Mouse (Mus musculus): ENCODE data around the gene Stradb.

Stradb gene

DNA sequence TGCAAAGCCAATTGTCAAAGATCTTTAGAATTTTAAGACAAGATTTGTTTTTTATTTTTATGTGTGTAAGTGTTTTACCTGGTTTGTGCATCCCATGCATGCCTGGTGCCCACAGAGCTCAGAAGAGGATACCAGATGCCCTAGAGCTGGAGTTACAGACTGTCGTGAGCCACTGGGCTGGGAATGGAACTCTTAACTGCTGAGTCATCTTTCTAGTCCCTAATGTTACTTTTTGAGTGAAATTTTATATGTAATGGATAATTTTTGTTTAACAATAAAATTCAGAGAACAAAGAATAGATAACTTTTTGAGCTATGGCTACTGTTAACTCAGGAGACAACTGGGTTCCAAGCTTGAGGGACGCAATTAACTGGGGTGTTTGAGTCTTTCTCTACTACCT, 13.6 kb upstream of the Stradb start:
- no peak for DNase-seq (ENCODE audit: low read depth, low spot score)

DNA sequence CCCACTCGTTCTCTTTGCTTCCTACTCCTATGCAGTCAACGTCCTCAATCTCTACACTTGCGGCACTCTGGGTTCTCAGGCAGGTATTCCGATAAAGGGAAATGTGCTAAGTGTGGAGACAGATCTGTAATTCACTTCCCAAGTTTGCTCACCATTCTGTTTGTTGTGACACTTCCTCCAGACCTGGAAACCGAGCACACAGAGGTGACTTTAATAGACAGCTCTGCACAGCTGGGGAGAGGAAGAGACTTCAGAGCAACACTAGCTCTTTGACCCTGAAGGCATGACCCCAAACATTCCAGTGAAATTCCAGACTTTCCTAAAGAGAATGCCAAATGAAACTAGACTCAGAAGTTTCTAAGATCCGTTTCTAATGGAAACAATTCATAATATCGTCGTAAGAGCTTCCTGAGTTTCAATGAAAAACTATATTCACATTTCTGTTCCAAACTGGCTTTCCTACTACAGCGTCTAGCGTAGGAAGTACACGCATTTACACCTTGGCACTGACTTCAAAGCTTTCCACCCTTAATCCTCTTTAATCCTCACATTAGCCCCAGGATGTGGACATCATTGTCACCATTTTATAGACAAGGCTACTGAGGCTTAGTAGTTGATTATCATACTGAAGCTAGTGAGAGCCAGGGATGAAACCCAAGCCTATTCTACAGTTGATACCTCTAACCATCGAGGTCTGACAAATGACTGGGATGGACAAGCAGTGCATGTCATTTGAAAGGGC, 12.0 kb upstream of the Stradb start:
- no peak for DNase-seq (ENCODE audit: low read depth, low spot score)

DNA sequence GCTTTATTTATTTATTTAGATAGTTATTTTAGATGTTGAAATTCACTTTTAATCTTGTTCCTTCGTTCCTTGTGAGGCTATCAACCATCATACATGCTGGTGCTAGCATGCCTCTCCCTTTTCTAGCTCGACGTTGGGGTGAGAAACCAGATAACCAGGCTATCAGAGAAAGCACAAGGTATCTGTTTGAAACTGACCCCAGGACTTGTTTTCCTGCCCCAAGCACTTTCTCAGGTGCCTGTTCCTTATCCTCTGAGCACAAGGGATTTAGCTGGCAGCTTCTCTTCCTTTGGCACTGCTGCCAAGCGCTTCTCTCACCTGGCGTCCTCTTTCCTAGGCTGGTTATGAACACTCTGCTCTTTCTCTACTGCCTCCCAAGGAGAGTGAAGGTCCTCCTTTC, 10.9 kb upstream of the Stradb start:
- DNase-seq (ENCODE audit: low read depth, low spot score) = no peak

DNA sequence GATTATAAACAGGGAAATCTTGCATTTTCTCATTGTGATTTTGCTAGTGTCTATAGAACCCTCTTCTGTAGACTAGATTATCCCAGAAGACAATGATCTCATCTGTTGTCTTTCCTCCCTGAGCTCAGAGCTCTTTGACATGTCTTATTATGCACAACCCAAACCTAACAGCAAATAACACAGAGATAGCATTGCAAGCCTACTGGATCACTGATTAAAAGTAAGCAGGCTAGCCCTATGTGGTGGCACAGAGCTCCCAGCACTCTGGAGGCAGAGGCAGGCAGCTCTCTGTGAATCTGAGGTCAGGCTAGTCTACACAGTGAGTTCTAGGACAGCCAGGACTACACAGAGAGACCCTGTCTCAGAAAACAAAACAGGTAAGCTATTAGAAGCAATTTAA, 10.5 kb upstream of the Stradb start:
- no peak for DNase-seq (ENCODE audit: low read depth, low spot score)

DNA sequence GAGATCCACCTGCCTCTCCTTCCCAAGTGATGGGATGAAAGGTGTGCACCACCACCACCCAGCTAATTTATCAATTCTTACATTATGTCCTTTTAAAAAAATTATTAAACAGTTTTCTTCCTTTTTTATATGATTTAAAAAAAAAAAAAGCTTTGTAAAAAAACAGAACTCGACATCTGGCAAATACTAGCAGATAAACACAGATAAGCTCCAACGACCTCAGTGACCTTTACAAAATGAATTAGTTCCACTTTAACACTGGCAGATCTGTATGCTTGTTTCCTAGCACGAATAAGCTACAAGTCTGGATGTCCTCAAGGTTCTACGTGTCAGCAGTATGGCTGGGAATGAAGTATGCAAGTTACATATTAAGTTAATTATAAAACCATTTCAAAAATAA, 5.8 kb upstream of the Stradb start:
- DNase-seq (ENCODE audit: low read depth, low spot score) = no peak

DNA sequence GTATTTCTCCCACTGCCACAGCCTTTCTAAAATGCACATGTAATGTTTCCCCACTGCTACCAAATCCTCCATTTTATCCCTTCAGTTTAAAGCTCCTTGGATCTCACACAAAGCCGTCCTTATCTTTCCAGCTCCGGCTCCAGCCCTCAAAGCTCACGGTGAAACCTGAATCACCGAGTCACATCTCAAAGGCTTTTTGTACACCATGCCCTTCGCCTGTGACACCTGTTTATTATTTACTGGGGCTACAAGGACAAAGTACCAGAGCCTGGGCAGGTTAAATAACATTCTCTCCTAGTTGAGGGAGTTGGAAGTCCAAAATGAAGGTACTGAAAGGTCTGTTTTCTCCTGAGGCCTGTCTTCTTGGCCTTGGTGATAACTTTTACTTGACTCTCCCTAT, 3.3 kb upstream of the Stradb start:
- DNase-seq (ENCODE audit: low read depth, low spot score) = no peak

DNA sequence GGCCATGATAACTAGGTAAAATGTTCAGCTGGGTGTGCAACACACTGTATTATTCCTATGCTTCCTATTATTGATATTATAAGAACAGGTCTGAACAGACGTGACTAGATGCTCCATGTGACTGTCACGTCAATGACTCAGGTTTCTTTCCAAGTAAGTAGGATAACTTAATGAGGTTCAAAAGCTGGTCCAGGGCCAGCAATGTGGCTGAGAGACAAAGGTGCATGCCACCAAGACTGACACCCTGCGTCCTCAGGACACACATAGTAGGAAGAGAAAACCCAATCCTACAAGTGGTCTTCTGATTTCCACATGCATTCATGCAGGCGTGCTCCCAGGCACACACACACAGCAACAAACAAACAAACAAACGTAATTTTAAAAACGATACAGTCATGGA, 2.2 kb upstream of the Stradb start:
- DNase-seq (ENCODE audit: low read depth, low spot score) = no peak

DNA sequence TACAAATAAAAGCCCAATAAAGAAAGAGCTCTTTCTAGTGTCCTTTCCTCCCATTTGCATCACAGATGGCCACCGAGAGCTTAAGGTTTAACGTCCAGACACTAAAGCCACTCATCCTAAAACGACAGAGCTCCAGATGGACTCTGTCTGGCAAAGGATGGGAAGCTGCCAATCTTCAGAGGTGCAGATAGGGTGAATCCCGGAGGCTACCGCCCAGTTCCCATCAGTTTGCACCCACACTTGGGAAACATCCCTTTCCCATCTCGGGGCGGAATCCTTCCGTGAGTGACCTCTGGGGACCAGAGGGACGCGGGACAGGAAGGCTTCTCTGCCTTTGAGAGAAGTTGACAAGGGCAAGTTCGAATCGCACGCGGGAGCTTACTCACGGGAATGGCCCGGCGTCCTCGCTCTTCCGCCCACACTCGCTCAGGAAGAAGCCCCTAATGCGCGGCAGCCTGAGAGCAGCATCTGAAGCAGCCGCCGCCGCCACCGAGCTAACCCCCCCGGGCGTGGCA, 414 bp upstream of the Stradb start:
- no peak for DNase-seq (ENCODE audit: low read depth, low spot score)

DNA sequence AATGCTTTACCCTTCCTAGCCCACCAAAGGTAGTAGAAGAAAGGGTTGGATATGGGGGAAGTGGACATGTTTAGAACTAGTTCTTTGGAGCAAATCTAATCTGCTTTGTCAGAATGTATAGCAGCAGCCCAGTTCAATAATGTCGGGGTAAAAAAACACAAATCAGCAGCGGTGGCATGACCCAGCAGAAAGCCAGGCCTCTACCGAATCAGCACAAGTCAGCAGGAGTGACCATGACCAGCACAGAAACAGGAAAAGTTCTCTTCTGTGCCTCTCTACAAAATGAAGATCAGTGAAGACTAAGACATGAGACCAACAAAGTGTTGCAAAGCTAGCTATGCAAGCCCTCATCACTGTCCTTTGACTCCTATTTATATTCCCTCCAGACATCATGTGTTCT, 9.0 kb downstream of the Stradb start:
- DNase-seq (ENCODE audit: low read depth, low spot score) = no peak

DNA sequence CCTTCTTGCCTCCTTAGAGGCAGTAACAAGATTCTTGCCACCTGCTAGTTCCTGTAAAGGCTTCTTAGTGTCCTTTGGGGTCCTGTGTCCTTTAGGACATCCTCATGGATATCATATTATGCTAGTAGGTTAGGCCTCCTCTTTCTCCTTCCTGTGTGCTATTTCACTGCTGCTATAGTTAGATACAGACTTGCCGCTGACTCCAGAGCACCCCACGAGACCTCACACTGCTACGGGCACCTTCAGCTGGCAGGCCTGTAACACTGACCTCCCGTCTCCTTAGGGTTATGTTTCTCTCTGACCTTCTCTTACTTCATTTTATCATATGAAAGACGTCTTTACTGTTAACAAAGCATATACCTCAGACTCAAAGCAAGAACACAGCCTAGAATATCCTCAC, 11.3 kb downstream of the Stradb start:
- DNase-seq (ENCODE audit: low read depth, low spot score) = no peak

DNA sequence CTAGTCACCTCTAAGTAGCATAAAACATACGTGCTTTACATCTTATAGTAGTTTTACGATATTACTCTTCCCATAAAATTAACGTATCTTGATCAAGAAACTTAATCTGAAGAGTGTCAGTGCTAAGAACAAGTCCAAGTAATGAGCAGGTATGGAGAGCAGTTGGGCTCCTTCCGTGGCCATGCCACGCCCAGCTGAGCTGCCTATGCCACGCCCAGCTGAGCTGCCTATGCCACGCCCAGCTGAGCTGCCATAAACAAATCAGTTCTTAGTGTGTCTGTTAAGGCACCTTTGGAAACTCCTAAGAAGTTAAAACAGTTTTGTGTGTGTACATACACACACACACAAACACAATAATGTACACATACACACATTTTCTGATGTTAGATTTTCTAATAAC, 19.8 kb downstream of the Stradb start:
- no peak for DNase-seq (ENCODE audit: low read depth, low spot score)

DNA sequence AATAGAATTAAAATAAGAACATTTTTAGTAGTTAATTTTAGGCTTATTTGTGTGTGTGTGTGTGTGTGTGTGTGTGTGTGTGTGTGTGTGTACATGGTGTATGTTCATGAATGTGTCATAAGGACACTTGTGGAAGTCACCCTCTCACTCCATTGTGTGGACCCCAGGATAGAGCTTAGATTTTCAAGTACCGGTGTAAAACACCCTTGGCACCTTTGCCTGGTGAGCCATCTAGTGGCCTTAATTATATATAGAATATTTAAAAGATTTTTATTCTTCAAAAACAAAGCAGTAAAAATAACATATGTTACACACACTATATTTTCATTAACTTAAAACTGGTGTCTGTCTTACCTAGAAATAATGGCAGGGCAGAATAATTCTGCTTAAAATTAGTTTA, 20.4 kb downstream of the Stradb start:
- DNase-seq (ENCODE audit: low read depth, low spot score) = no peak

DNA sequence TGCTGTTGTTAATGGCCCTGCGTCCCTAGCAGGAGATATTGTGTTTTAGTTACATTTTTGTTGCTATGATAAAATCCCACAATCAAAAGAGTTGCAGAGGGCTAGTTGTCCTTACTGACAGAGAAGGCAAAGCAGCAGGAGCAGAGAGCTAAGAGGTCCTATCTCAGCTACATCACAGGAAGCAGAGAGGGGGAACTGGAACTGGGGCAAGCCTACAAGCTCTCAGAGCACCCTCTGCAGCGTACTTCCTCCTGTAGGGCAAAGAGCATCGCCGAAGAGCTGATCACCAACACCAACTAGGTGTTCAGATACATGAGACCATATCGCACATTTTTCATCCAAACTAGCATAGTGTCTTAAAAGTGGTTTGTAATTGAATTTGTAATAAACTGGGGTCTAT, 22.0 kb downstream of the Stradb start:
- no peak for DNase-seq (ENCODE audit: low read depth, low spot score)

DNA sequence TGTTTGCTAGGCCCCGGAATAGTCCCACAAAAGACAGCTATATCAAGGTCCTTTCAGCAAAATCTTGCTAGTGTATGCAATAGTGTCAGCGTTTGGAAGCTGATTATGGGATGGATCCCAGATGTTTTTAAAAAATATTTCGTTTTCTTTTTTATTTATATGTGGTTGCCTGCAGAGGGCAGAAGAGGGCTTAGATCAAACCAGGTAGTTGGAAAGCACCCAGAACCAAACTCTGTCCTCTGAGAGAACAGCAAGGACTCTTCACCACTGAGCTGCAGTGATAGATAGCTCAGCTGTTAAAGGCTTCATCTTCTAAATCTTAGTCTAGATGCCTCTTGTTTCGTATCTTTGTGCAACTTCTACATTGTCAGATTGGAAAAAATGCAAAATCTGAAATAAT, 35.9 kb downstream of the Stradb start:
- no peak for DNase-seq (ENCODE audit: low read depth, low spot score)

DNA sequence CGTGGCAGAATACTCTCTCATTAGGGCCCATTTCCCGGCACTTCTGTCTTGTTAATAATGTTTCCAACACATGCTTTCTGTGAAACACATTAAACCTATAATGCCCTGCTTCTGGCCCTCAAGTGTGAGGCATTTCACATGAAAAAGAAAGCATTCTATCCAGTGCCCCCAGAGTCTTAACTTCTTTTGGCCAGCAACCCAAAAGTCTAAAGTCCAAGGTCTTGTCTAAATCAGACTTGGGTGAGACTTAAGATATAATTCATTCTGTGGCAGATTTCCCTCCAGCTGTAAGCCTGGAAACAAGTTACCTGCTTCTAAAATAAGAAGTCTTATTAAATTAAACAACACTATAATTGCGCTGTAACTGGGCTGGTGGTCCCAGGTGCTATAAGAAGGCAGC, 48.2 kb downstream of the Stradb start:
- DNase-seq (ENCODE audit: low read depth, low spot score) = no peak

DNA sequence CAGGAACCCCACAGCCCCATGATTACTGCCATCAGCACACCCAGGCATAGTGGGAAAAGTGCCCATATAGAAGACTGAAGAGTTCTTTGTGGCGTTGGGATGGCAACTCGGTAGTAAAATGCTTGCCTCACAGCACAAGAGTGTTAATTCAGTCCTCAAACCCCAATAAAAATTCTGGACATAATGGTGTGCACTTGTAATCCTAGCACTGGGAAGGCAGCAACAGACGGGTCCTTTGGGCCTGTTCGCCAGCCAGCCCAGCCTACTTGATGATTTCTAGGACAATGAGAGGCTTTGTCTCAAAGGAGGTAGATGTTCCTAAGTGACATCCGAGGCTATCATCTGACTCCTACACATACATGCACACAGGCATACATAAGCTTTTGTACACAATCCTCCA, 64.4 kb downstream of the Stradb start:
- no peak for DNase-seq (ENCODE audit: low read depth, low spot score)
